Mouse (Mus musculus) retina, postnatal 7 days (tissue): ENCODE measurements around the gene Dhx9.
"Not testable (repeated sequence)": the region's sequence is repeated elsewhere in the genome, so short reads cannot be mapped to it uniquely, and the experiment has no call there.

Experiments used
- DNase-seq: peaks from one replicate; pipeline ENCODE4 v3.0.0-alpha.2; 2012; ENCODE audit warnings: low read depth, low spot score

Gene Dhx9

GRCm38 (mm10) chr1:153424271-153424670 lies 63.2 kb downstream of the Dhx9 start:
- DNase-seq: no peak

GRCm38 (mm10) chr1:153417805-153418204 lies 69.7 kb downstream of the Dhx9 start:
- DNase-seq: not testable (repeated sequence)

DNA sequence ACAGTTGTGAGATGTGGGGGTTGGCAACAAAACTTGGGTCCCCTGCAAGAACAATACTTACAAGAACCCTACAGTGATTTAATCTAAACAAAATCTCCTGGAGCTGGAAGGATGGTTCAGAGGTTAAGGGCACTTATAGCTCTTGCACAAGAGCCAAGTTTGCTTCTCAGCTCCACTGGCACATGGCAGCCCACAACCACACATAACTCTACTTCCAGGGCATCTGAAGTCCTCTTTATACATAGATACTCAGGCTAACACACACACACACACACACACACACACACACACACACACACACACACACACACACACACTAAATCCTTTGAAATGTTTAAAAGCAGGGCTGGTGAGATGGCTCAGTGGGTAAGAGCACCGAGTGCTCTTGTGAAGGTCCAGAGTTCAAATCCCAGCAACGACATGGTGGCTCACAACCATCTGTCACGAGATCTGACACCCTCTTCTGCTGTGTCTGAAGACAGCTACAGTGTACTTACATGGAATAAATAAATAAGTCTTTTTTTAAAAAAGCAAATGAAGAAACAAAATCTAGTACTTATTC lies 71.1 kb downstream of the Dhx9 start:
- DNase-seq: not testable (repeated sequence)

GRCm38 (mm10) chr1:153415742-153416141 lies 71.7 kb downstream of the Dhx9 start:
- DNase-seq: not testable (repeated sequence)

DNA sequence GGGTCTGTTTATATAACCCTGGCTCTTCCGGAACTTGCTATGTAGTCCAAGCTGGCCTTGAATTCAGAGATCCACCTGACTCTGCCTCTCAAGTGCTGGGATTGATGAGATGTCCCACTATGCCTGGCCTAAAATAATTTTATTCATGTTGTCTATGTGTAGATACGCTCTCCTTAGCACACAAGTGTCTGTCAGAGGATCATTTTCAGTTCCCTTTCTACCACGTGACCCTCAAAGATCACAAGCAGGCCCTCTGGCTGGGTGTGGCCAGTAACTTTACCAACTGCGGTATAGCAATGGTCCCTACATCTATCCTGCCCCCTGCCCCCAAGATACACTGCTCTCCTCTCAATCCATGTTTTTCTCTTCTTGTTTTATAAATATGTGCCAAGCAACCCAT lies 72.5 kb downstream of the Dhx9 start:
- no peak for DNase-seq

DNA sequence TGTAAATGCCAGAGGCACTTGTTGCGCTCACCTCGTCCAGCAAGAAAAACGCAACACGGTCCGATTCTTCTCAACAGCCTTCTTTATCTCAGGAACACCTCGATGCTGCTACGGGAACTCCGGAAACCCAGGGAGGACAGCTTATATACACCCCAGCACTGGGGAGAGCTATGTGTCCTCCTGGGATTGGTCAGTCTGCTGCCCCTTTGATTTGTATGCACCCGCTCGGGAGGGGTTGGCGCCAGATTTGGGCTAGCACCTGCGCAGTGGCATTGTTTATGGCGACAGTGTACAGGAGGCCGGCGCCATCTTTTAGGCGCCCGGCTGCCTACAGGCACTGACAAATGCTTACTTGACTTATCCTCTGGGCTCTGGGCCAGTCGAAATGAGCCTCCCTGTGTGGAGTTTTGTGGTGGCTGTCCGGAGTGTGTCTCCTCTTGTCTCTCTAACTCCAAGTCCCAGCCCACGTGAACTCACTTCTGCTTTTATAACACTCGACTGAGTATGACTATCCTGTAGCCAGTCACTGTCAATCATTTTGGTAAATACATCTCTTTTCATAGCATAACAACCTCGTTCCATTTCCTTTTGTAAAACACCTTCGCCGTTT lies 73.2 kb downstream of the Dhx9 start:
- DNase-seq: not testable (repeated sequence)

DNA sequence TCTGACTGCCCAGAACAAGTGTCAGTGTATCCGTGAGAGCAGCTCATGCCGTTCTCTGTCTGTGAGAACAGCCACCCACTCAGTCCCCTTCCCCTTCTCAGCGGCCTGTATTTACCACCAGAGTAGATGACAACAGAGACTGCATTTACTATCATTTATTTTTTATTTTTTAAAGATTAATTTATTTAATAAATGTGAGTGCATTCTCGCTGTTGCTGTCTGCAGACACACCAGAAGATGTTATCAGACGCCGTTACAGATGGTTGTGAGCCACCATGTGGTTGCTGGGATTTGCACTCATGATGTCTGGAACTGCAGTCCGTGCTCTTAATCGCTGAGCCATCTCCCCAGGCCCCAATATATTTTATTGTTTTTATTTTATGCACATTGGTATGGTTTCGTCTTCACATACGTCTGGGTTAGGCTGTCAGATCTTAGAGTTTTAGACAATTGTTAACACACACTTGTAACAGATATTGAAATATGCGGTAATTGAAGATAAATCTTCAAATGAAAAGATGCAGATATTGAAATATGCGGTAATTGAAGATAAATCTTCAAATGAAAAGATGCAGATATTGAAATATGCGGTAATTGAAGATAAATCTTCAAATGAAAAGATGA lies 74.0 kb downstream of the Dhx9 start:
- not testable (repeated sequence) for DNase-seq

DNA sequence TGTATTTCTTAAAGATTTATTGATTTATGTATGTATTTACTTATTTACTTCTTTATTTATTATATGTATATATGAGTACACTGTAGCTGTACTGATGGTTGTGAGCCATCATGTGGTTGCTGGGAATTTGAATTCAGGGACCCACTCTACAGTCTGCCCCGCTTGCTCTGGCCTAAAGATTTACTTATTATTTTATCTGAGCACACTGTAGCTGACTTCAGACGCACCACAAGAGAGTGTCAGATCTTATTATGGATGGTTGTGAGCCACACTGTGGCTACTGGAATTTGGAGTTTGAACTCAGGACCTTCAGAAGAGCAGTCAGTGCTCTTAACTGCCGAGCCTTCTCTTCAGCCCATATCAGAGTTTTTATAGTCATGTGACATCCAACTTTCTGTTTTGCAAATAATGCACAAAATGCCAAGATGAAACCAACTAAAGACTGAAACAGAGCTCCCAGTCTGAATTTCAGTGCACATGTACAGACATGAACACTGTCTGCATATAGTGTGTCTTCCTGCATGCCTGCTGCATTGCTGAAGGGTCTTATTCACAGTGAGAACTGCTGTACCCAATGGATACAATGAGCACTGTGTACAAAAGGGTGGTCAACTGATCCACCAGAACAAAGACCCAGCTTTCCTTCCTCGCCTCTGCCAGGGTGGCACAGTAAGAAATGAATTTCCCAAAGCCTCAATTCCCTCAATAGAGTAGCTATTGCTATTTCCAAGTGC lies 74.6 kb downstream of the Dhx9 start:
- DNase-seq: not testable (repeated sequence)

DNA sequence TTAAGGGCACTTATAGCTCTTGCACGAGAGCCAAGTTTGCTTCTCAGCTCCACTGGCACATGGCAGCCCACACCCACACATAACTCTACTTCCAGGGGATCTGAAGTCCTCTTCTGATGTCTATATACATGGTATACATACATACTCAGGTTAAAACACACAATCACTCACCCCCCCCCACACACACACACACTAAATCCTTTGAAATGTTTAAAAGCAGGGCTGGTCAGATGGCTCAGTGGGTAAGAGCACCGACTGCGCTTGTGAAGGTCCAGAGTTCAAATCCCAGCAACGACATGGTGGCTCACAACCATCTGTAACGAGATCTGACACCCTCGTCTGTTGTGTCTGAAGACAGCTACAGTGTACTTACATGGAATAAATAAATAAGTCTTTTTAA lies 75.7 kb downstream of the Dhx9 start:
- DNase-seq: no peak

DNA sequence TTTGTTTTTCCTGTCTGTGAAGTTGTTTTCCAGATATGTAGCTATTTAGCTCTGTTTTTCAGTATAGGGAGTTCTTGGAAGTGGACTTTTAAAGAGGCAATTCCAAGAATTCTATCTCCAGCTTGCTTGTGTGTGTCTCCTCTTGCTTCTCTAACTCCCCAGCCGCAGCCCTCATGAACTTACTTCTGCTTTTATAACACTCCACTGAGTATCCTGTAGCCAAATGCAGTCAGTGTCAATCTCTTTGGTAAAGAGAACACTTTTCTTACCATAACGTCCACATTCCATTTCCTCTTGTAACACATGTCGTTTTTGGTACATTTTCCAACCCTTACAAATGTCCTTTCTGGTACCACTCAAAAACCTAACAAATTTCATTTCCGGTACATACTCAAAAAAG lies 76.5 kb downstream of the Dhx9 start:
- DNase-seq: not testable (repeated sequence)

DNA sequence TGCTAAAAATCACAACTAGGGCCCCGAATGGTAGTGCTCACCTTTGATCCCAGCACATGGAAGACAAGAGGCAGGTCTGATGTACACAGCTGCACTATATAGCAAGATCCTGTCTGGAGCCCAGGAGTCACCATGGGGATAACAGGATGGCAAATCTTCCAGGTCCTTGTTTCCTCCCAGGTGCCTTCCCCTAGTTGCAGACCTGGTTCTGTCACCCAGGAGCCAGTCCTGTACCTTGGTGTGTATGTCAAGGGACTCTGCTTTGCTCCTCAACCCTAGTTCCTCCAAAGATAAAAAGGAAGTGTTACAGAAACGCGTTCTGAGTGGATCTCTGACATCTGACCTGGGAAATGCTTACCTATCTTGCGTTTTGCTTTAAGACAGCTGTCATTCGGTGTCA lies 79.2 kb downstream of the Dhx9 start:
- DNase-seq: not testable (repeated sequence)

DNA sequence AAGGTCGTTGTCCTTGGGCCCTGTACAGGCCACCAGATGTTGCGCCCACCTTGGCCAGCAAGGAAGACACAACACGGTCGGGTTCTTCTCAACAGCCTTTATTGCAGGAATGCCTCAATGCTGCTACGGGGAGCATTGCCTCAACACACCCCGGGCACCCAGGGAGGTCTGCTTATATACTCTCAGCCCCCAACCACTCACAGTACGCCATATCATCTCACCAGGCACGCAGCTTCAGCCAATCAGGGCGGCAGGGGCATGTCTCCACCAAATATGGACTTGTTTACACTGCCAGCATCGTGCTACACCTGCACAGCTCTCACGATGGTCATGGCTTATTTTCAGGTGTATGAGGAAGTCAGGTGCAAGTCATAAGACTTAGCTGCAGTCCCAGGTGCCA lies 79.8 kb downstream of the Dhx9 start:
- DNase-seq: not testable (repeated sequence)
